Mouse (Mus musculus): ENCODE results near the gene Litaf. TPM values are rescaled to one million over a fixed set of nuclear protein-coding genes. Genes with fewer than 3 reads are reported as not detected.

The Litaf gene
- polyA plus RNA-seq, 1 experiment from 2014 or later, result 87.2 TPM

DNA sequence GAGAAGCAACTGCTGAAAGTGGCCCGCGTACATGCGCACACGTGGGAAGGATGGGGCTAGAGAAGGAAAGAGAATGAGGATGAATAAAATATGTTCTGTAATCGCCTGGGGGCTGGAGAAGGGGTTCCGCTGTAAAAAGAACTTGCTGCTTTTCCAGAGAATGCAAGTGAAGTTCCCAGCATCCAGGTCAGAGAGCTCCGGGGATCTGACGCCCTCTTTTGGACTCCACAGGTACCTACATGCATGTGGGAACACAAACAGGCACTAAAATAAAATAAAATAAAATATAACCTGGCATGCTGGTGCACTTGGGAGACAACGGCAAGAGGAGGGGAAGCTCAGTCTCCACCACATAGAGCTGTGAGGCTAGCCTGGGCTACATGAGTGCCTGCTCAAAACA is 67.7 kb downstream of the Litaf start:
- 0 out of 2 replicates have a peak, but pooled peaks cover 4% of the 10 kb centered on the region for H3K9me3 ChIP-seq (ENCODE audit: control insufficient read depth, low read length)
- WGBS, result 80% methylated on average over 9 of the region's 9 CpGs
- H3K36me3 ChIP-seq (ENCODE audit: control insufficient read depth, insufficient read depth, low read length), result no peaks in the 10 kb centered on the region

DNA sequence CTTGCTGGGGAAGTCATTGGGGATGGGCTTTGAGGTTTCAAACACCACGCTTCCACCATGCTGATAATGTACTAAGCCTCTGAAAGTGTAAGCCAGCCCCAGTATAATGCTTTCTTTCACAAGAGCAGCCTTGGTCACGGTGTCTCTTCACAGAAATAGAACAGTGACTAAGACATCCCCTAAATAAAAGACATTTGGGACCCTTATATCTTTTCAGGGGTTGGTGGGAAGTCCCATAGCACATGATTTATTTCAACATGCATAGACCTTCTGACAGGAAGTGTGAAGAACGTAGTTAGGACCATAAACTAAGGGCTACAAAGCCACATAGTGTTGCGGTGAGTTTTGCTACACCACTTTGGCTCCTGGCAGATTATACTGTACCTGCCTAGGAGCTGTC is 69.4 kb downstream of the Litaf start:
- no peaks in the 10 kb centered on the region for H3K27me3 ChIP-seq (ENCODE audit: control insufficient read depth, insufficient read depth, low read length)
- H3K27ac ChIP-seq (replicated peaks; ENCODE audit: low read depth, low read length), result no peak overlapping the region
- no peak overlapping the region for H3K4me2 ChIP-seq (ENCODE audit: low read depth, severe bottlenecking)
- H3K9me3 ChIP-seq (ENCODE audit: control insufficient read depth, low read length), result 0 out of 2 replicates have a peak, but pooled peaks cover 4% of the 10 kb centered on the region
- H3K4me1 ChIP-seq (ENCODE audit: control insufficient read depth, insufficient read depth, low read length), result no peaks in the 10 kb centered on the region
- DNase-seq (ENCODE audit: low spot score) (no peak), ATAC-seq (ENCODE audit: insufficient number of reproducible peaks, low FRiP score, low TSS enrichment, low read depth) (no peak)
- H3K9ac ChIP-seq (ENCODE audit: low read length), result no peak overlapping the region
- no peak overlapping the region for H3K4me3 ChIP-seq (ENCODE audit: low read depth, low read length)
- WGBS, result 87% methylated on average over 4 of the region's 4 CpGs
- H3K36me3 ChIP-seq (ENCODE audit: control insufficient read depth, insufficient read depth, low read length), result no peaks in the 10 kb centered on the region

More for the DNA sequence above, 67.7 kb downstream of the Litaf start:
- Histone ChIP-seq H3K27me3 (ENCODE audit: control insufficient read depth, insufficient read depth, low read length) (no peaks in the 10 kb centered on the region), H3K27ac (replicated peaks; ENCODE audit: low read depth, low read length) (no peak overlapping the region), H3K4me2 (ENCODE audit: low read depth, severe bottlenecking) (no peak overlapping the region), H3K4me1 (ENCODE audit: control insufficient read depth, insufficient read depth, low read length) (no peaks in the 10 kb centered on the region), H3K4me3 (ENCODE audit: low read depth, low read length) (no peak overlapping the region), H3K9ac (ENCODE audit: low read length) (no peak overlapping the region)
- no peak for DNase-seq (ENCODE audit: low spot score)
- no peak for ATAC-seq (ENCODE audit: insufficient number of reproducible peaks, low FRiP score, low TSS enrichment, low read depth)

DNA sequence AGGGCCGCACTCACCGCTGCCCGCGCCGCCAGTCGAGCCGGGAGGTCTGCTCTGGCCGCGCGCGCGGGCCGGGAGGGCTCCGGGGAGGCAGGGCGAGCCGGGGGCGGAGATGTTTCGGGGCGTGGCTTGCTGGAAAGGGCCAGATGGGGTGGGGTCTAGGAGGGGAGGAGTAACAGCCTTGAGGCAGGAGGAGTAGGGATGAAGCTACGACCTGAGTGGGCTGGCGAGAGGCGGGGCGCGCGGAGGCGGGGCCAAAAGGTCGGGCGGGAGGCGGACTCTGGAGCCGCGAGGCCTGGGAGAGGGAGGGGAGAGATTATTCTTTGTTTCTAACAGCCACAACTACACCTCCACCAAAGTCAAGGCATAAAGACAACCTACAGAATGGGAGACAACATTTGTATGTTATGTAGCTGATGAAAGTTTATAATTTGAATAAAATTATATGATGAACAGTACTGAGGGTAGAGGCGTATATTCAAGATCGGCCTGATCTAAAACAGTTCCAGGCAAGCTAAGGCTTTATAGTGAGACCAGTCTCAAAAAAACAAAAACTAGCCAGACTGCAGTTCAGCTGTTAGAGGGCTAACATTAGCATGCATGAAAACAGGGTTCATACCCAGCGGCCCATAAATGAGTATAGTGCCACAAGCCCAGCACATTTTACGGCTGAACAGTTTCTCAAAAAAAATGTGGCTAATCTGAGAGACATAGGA is 72.8 kb downstream of the Litaf start:
- Histone ChIP-seq H3K9ac (ENCODE audit: low read length) (peak overlapping the region; percentile 67), H3K4me2 (ENCODE audit: low read depth, severe bottlenecking) (peak overlapping the region; percentile 77), H3K27me3 (ENCODE audit: control insufficient read depth, insufficient read depth, low read length) (no peaks in the 10 kb centered on the region), H3K36me3 (ENCODE audit: control insufficient read depth, insufficient read depth, low read length) (no peaks in the 10 kb centered on the region; the same call in 1 of the 2 replicates), H3K4me3 (ENCODE audit: low read depth, low read length) (peak overlapping the region; percentile 68), H3K27ac (replicated peaks; ENCODE audit: low read depth, low read length) (peak overlapping the region; percentile 22; the same call in 1 of the 2 replicates), H3K9me3 (ENCODE audit: control insufficient read depth, low read length) (peaks cover 9% of the 10 kb centered on the region; the same call in 1 of the 2 replicates), H3K4me1 (ENCODE audit: control insufficient read depth, insufficient read depth, low read length) (no peaks in the 10 kb centered on the region)
- WGBS, result 9% methylated on average over 35 of the region's 35 CpGs
- DNase-seq (ENCODE audit: low spot score) (peak; percentile 98), ATAC-seq (ENCODE audit: insufficient number of reproducible peaks, low FRiP score, low TSS enrichment, low read depth) (peak; percentile 95)

DNA sequence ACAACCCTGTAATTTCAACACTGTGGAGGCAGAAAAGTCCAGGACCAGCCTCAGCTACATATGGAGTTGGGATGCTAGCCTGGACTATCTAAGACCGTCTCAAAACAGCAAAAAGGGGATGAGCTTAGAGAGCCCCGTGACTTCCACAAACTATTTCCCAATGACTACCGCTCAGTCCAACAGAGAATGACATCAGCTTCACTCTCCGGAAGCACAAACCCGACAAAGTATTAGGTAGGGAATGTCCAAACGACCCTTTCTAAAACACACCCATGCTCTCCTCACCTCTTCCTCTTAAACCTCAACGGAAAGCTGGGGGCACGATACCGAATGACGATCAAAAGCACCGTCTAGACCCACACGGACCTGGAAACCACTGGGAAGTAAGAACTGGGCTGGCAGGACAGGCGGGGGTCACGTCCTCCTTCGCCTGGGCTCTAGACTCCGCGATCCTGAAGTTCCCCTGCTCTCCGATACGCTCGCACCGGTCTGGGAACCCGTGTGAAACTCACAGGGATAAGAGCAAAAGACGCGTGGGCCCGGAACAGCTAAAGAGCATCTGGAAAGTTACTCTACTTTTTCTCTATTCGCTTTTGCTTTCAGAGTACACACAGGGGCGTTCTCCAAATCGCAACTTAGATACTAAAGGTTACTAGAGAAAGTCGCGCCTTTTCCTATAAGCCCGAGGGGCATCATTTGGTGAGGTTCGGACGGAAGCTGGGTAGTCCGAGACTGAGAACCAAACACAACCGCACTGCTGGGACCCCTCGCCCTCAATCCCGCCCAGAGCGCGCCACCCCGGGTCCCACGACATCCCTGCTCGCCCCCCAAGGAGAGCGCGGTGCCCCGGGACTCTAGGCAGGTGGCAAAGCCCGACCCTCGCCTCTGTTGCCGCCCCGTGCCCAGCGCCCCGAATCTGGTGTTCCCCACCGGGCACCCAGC is 73.6 kb downstream of the Litaf start:
- peak overlapping the region; percentile 22; the same call in 1 of the 2 replicates for H3K27ac ChIP-seq (replicated peaks; ENCODE audit: low read depth, low read length)
- peaks cover 9% of the 10 kb centered on the region; the same call in 1 of the 2 replicates for H3K9me3 ChIP-seq (ENCODE audit: control insufficient read depth, low read length)
- H3K9ac ChIP-seq (ENCODE audit: low read length), result peak overlapping the region; percentile 67
- WGBS, result under 1% methylated on average over 51 of the region's 52 CpGs
- H3K4me1 ChIP-seq (ENCODE audit: control insufficient read depth, insufficient read depth, low read length), result no peaks in the 10 kb centered on the region
- ATAC-seq (ENCODE audit: insufficient number of reproducible peaks, low FRiP score, low TSS enrichment, low read depth), result peak; percentile 18; the same call in 1 of the 2 replicates
- DNase-seq (ENCODE audit: low spot score), result peak; percentile 73
- H3K27me3 ChIP-seq (ENCODE audit: control insufficient read depth, insufficient read depth, low read length), result no peaks in the 10 kb centered on the region
- H3K4me2 ChIP-seq (ENCODE audit: low read depth, severe bottlenecking), result peak overlapping the region; percentile 77
- peak overlapping the region; percentile 68 for H3K4me3 ChIP-seq (ENCODE audit: low read depth, low read length)
- no peaks in the 10 kb centered on the region; the same call in 1 of the 2 replicates for H3K36me3 ChIP-seq (ENCODE audit: control insufficient read depth, insufficient read depth, low read length)

- no peak overlapping the region for H3K27ac ChIP-seq (replicated peaks; ENCODE audit: low read depth, low read length)
- peak; percentile 29 for DNase-seq (ENCODE audit: low spot score)
Measured at GRCm38 (mm10) chr16:10991737-10992089, 74.2 kb downstream of the Litaf start.

GRCm38 (mm10) chr16:10990763-10991162 is 75.2 kb downstream of the Litaf start:
- no peak for DNase-seq (ENCODE audit: low spot score)
- H3K4me3 ChIP-seq (ENCODE audit: low read depth, low read length), result no peak overlapping the region
- no peak overlapping the region for H3K27ac ChIP-seq (replicated peaks; ENCODE audit: low read depth, low read length)
- no peaks in the 10 kb centered on the region for H3K27me3 ChIP-seq (ENCODE audit: control insufficient read depth, insufficient read depth, low read length)
- H3K9ac ChIP-seq (ENCODE audit: low read length), result no peak overlapping the region
- H3K4me2 ChIP-seq (ENCODE audit: low read depth, severe bottlenecking), result no peak overlapping the region
- H3K9me3 ChIP-seq (ENCODE audit: control insufficient read depth, low read length), result peaks cover 9% of the 10 kb centered on the region; the same call in 1 of the 2 replicates
- no peaks in the 10 kb centered on the region; the same call in 1 of the 2 replicates for H3K36me3 ChIP-seq (ENCODE audit: control insufficient read depth, insufficient read depth, low read length)
- 86% methylated on average over 4 of the region's 4 CpGs for WGBS
- ATAC-seq (ENCODE audit: insufficient number of reproducible peaks, low FRiP score, low TSS enrichment, low read depth), result no peak
- no peaks in the 10 kb centered on the region for H3K4me1 ChIP-seq (ENCODE audit: control insufficient read depth, insufficient read depth, low read length)

More at GRCm38 (mm10) chr16:10991737-10992089, 74.2 kb downstream of the Litaf start:
- Histone ChIP-seq H3K9ac (ENCODE audit: low read length) (no peak overlapping the region), H3K4me3 (ENCODE audit: low read depth, low read length) (peak overlapping the region; percentile 68), H3K4me1 (ENCODE audit: control insufficient read depth, insufficient read depth, low read length) (no peaks in the 10 kb centered on the region), H3K9me3 (ENCODE audit: control insufficient read depth, low read length) (peaks cover 9% of the 10 kb centered on the region; the same call in 1 of the 2 replicates), H3K27me3 (ENCODE audit: control insufficient read depth, insufficient read depth, low read length) (no peaks in the 10 kb centered on the region), H3K36me3 (ENCODE audit: control insufficient read depth, insufficient read depth, low read length) (no peaks in the 10 kb centered on the region; the same call in 1 of the 2 replicates), H3K4me2 (ENCODE audit: low read depth, severe bottlenecking) (peak overlapping the region; percentile 77)
- WGBS, result 65% methylated on average over 5 of the region's 5 CpGs
- no peak for ATAC-seq (ENCODE audit: insufficient number of reproducible peaks, low FRiP score, low TSS enrichment, low read depth)

DNA sequence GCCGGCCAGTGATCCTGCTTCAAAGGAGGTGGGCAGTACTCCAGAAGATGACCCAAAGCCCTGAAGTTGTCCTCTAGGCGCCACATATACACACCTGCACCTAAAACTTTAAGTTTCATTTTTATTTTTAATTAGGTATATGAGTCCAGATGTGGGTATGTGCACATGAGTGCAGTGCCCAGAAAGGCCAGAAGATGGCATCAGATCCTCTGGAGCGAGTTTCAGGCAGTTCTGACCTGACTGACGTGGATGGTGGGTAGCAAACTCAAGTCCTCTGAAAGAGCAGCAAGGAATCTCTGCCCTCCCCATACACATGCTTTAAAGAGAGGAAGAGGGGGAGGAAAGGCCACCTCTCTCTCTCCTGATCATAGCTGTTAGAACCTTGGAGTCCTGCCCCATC is 76.1 kb downstream of the Litaf start:
- DNase-seq (ENCODE audit: low spot score), result peak; percentile 38
- ATAC-seq (ENCODE audit: insufficient number of reproducible peaks, low FRiP score, low TSS enrichment, low read depth), result no peak
- Histone ChIP-seq H3K27me3 (ENCODE audit: control insufficient read depth, insufficient read depth, low read length) (no peaks in the 10 kb centered on the region), H3K4me2 (ENCODE audit: low read depth, severe bottlenecking) (no peak overlapping the region), H3K9me3 (ENCODE audit: control insufficient read depth, low read length) (peaks cover 9% of the 10 kb centered on the region; the same call in 1 of the 2 replicates), H3K4me3 (ENCODE audit: low read depth, low read length) (no peak overlapping the region), H3K9ac (ENCODE audit: low read length) (no peak overlapping the region), H3K4me1 (ENCODE audit: control insufficient read depth, insufficient read depth, low read length) (no peaks in the 10 kb centered on the region), H3K36me3 (ENCODE audit: control insufficient read depth, insufficient read depth, low read length) (no peaks in the 10 kb centered on the region; the same call in 1 of the 2 replicates), H3K27ac (replicated peaks; ENCODE audit: low read depth, low read length) (no peak overlapping the region)
- WGBS, result 94% methylated on average over 4 of the region's 4 CpGs

DNA sequence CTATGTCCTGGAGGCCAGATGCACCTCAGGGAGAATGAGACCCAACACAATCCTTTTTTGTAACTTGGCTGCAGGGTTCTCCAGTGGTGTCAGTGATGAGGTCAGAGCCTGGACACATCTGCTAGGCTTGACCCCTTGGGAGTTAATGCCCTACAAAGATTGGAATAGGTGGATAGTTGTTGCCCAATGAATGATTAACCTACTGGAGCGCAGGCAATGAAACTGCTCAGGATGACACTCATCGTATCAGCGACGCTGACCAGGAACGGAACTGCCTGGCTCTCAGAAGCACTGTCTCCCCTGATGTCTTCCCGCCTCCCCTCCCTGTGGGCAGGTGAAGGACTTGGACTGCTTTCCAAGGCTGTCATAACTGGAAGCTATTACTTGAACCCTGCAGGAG is 76.6 kb downstream of the Litaf start:
- Histone ChIP-seq H3K9me3 (ENCODE audit: control insufficient read depth, low read length) (peaks cover 9% of the 10 kb centered on the region; the same call in 1 of the 2 replicates), H3K27ac (replicated peaks; ENCODE audit: low read depth, low read length) (no peak overlapping the region), H3K4me2 (ENCODE audit: low read depth, severe bottlenecking) (no peak overlapping the region), H3K9ac (ENCODE audit: low read length) (no peak overlapping the region), H3K36me3 (ENCODE audit: control insufficient read depth, insufficient read depth, low read length) (no peaks in the 10 kb centered on the region; the same call in 1 of the 2 replicates), H3K4me3 (ENCODE audit: low read depth, low read length) (no peak overlapping the region), H3K27me3 (ENCODE audit: control insufficient read depth, insufficient read depth, low read length) (no peaks in the 10 kb centered on the region), H3K4me1 (ENCODE audit: control insufficient read depth, insufficient read depth, low read length) (no peaks in the 10 kb centered on the region)
- DNase-seq (ENCODE audit: low spot score) (no peak), ATAC-seq (ENCODE audit: insufficient number of reproducible peaks, low FRiP score, low TSS enrichment, low read depth) (no peak)
- 96% methylated on average over 6 of the region's 6 CpGs for WGBS

All from limb, embryonic 11.5 days (tissue).